Mouse (Mus musculus) heart, embryonic 11.5 days (tissue): ENCODE measurements at regions not wholly inside any gene's neighbourhood (a gene's known extent, or its start where the extent isn't known, plus 50 kb on each side); places are given as distances from the start of the nearest gene placed in this dataset.

Source experiments
- ATAC-seq: fragments of 200-750 bp; cut with Nextera tagmentation; replicated peaks from 2 replicates; pipeline ENCODE4 v1.8.0; 2017; ENCODE audit warnings: moderate library complexity; ENCODE audit not compliant: insufficient number of reproducible peaks, low FRiP score, low TSS enrichment
- H3K27ac ChIP-seq: fragments of 300-500 bp; sonication (generic); 2 replicates; pipeline ENCODE4 v1.5.1; 2014; ENCODE audit warnings: mild to moderate bottlenecking, low read depth, low read length
- H3K27me3 ChIP-seq: fragments of 300-500 bp; sonication (generic); 2 replicates; pipeline ENCODE4 v1.6.1; 2014; ENCODE audit warnings: mild to moderate bottlenecking, low read length, mixed read lengths; ENCODE audit not compliant: control insufficient read depth, insufficient read depth
- H3K36me3 ChIP-seq: fragments of 300-500 bp; sonication (generic); 2 replicates; pipeline ENCODE4 v1.6.1; 2014; ENCODE audit warnings: mild to moderate bottlenecking, low read length, moderate library complexity, mixed read lengths; ENCODE audit not compliant: control insufficient read depth, insufficient read depth
- H3K4me1 ChIP-seq: fragments of 300-500 bp; sonication (generic); 2 replicates; pipeline ENCODE4 v1.6.1; 2014; ENCODE audit warnings: low read length; ENCODE audit not compliant: control insufficient read depth, insufficient read depth
- H3K4me2 ChIP-seq: fragments of 300-500 bp; sonication (generic); 2 replicates; pipeline ENCODE4 v1.6.1; 2014; ENCODE audit warnings: mild to moderate bottlenecking, moderate library complexity
- H3K4me3 ChIP-seq: fragments of 300-500 bp; sonication (generic); 2 replicates; pipeline ENCODE4 v1.5.1; 2014; ENCODE audit warnings: low read depth, low read length
- H3K9ac ChIP-seq: fragments of 300-500 bp; sonication (generic); 2 replicates; pipeline ENCODE4 v1.6.1; 2014; ENCODE audit warnings: mild to moderate bottlenecking, low read depth, low read length, moderate library complexity
- H3K9me3 ChIP-seq: fragments of 300-500 bp; sonication (generic); replicated peaks from 2 replicates; pipeline ENCODE4 v1.6.1; 2016; ENCODE audit warnings: low read length; ENCODE audit not compliant: control insufficient read depth
- WGBS: fragments of 180-500 bp; shearing (Covaris S2); extraction: QIAGEN DNeasy Blood & Tissue Kit; methylation state at CpG from one replicate; pipeline ENCODE4 v1.1.7; 2014; ENCODE audit not compliant: insufficient replicate concordance; 5-methylcytosine and 5-hydroxymethylcytosine counted together

DNA sequence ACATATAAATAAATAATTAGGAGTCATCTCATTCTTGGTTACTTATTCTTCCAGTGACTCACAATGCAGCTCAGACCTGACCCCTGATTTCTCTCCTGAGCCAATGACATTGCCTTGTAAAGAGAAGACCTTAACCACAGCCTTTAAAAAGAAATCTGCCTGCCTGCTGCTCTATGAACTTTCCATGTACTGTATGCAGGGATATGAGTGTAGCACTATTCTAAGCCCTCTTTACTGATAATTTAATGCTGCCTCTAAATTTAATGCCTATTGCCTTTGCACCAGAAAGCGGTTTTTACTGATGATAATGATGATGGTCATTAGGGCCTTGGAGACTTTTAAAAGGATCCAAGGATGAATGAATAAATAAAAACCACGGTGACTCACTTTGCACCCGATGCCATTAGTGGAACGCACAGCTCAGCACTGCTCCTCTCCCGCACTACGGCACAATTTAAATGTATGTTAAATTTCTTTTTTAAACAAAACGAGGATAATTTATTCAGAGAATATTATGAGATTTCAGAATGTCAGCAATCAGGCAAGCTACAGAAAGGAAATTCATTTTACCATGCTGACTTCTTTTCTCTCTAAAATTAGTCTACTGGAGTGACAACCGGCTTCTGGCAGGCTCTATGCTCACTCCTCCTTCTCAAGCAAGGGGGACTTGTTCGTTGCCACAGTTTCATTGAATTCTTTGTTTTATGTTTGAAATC lies 139.5 kb upstream of the Zfp770 start:
- 81% methylated on average over 9 of the region's 9 CpGs for WGBS

DNA sequence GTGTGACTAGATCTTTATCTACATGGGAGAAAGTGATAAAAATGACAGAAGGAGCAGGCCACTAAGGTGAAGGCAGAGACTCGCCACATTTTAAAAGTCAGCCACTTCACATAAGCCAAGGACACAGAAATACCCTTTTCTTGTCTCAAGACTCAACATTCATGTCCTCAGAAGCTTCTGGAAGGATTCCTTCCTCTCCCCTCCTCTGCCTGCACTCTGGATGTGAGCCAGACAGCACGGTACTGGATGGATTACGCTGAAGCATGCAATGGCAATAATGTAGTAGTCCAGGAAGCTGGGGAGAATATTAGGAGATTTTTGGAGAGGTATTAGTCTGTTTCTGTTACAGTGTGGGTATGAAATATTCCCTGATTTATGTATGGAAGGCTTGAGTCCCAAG lies 100.5 kb upstream of the Zfp770 start:
- no peaks in the 10 kb centered on the region for H3K36me3 ChIP-seq
- H3K4me3 ChIP-seq: no peak overlapping the region
- H3K4me1 ChIP-seq: no peaks in the 10 kb centered on the region
- no peak overlapping the region for H3K27ac ChIP-seq
- H3K4me2 ChIP-seq: no peak overlapping the region
- no peaks in the 10 kb centered on the region for H3K27me3 ChIP-seq
- H3K9ac ChIP-seq: no peak overlapping the region
- H3K9me3 ChIP-seq: no peaks in the 10 kb centered on the region
- 72% methylated on average over 3 of the region's 3 CpGs for WGBS
- no peak for ATAC-seq

More for the DNA sequence above, 139.5 kb upstream of the Zfp770 start:
- Histone ChIP-seq H3K27me3 (no peaks in the 10 kb centered on the region), H3K4me3 (no peak overlapping the region), H3K4me1 (no peaks in the 10 kb centered on the region), H3K36me3 (no peaks in the 10 kb centered on the region), H3K4me2 (no peak overlapping the region), H3K9me3 (no peaks in the 10 kb centered on the region), H3K27ac (no peak overlapping the region), H3K9ac (no peak overlapping the region)
- ATAC-seq: no peak

DNA sequence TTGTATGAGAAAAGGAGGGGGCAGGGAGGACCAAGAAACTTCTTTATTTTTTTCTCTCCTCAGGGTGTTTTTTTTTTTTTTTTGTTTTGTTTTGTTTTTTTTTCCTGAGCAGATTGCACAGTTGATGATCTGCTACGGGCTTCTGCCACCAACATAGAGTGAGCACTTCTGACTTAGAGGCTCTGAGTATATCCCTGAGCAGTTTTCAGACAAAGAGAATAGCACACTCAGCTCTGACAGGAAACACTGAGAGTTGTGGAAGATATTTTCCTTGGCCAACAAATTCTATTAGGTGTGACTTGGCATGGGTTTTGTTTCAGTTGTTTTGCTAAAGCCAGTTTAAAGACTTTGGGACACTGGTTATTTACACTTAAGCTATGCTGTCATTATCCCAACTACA lies 93.8 kb upstream of the Zfp770 start:
- no peak for ATAC-seq
- Histone ChIP-seq H3K9me3 (no peaks in the 10 kb centered on the region), H3K4me3 (no peak overlapping the region), H3K9ac (no peak overlapping the region), H3K27me3 (no peaks in the 10 kb centered on the region), H3K4me2 (no peak overlapping the region), H3K4me1 (no peaks in the 10 kb centered on the region), H3K27ac (no peak overlapping the region), H3K36me3 (no peaks in the 10 kb centered on the region)
- 56% methylated on average over 1 of the region's 1 CpGs for WGBS

DNA sequence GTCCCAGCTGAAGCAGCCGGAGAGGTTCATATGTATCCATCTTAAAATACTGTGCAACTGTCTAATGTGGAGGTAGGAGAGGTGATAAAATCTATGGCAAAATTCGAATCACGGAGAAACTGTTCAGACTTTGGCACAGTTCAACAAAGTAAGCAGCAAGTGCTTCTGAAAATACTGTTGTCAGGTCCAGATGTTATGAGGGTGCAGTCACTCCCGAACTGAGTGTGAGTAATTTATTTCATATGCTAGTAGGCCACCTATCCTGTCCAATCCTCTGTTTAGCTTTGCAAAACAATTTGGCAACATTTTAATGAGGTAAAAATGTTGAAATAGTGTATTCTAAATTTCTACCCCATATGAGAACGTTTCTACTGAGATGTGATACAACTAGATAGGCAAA lies 90.1 kb upstream of the Zfp770 start:
- H3K4me1 ChIP-seq: no peaks in the 10 kb centered on the region
- H3K27me3 ChIP-seq: no peaks in the 10 kb centered on the region
- no peaks in the 10 kb centered on the region for H3K9me3 ChIP-seq
- 73% methylated on average over 5 of the region's 5 CpGs for WGBS
- no peaks in the 10 kb centered on the region for H3K36me3 ChIP-seq
- ATAC-seq: no peak
- H3K27ac ChIP-seq: no peak overlapping the region
- H3K4me3 ChIP-seq: no peak overlapping the region
- no peak overlapping the region for H3K4me2 ChIP-seq
- no peak overlapping the region for H3K9ac ChIP-seq

DNA sequence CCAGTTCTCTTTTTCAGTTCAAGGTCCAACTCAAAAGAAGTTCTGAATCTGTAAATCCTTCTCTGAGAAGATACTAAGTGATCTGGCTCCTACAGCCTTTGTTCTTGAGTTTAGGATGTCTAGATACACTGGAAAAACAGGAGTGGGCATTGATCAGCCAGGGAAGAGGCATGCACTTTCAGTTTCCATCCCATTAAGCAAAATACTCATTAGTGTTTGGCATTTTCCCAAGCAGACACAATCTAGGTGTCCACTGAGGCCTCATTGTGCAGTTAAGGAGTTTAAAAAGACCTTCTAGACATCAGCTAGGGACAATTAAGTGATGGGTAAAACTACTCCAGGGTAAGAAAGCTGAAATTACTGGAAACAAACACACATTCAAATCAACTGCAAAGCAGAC lies 74.3 kb upstream of the Zfp770 start:
- H3K4me3 ChIP-seq: no peak overlapping the region
- ATAC-seq: no peak
- H3K9me3 ChIP-seq: no peaks in the 10 kb centered on the region
- H3K27ac ChIP-seq: no peak overlapping the region
- H3K4me2 ChIP-seq: no peak overlapping the region
- H3K9ac ChIP-seq: no peak overlapping the region
- H3K4me1 ChIP-seq: no peaks in the 10 kb centered on the region
- no peaks in the 10 kb centered on the region for H3K36me3 ChIP-seq
- no peaks in the 10 kb centered on the region for H3K27me3 ChIP-seq

DNA sequence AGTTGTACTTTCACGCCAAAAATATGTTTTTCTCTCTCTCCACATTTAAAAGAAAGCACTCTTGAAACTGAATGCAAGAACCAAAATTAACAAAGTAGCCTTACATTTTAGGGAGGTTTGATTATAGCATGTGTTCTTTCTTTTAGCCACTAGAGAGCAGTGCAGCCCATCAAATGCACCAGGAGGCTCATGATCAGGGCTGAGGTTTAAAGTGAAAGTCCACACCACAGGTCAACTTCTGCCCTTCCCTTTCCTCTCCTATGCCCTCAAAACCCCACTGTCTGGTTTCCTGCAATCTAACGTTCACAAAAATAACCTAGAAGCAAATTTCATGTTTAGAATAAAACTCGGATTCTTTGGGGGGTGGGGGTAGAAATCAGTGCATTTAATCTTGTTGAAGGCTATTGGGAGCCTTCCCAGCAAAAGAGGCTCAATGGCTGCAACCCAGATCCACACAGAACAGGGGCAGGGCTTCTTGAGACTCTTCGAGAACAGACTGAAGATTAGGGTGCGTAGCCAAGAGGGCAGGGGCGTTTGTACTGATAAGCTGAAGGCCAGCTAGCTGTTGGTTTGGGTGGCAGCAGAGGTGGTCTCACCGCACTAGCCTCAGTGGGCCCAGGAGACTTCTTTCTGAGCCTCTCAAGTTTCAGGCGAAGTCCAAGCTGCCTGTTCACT lies 59.3 kb upstream of the Zfp770 start:
- H3K36me3 ChIP-seq: no peaks in the 10 kb centered on the region
- H3K27me3 ChIP-seq: 0 out of 2 replicates have a peak, but pooled peaks cover 2% of the 10 kb centered on the region
- ATAC-seq: no peak
- peak overlapping the region; percentile 17; the same call in 1 of the 2 replicates for H3K9ac ChIP-seq
- H3K4me3 ChIP-seq: no peak overlapping the region
- H3K9me3 ChIP-seq: no peaks in the 10 kb centered on the region
- no peak overlapping the region; the same call in 1 of the 2 replicates for H3K4me2 ChIP-seq
- no peak overlapping the region for H3K27ac ChIP-seq
- 32% methylated on average over 8 of the region's 8 CpGs for WGBS
- H3K4me1 ChIP-seq: no peaks in the 10 kb centered on the region

DNA sequence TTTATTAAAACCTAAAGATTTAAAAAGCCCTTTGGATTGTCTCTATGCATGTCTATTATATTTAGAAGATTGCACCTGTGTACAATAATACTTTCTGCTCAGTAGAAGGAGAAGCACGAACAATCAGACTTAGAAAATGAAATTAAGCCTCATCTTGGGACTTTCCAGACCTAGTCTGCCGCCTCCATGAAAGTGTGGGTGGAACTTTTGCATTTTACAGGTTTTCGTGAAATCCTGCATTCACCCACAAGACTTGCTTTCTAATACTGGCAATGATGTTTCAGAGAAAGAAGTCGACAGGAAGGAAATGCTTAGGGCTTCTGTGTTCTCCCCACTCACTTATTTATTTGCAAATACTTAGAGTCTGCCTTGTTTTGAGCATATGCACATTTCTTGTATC lies 58.3 kb upstream of the Zfp770 start:
- H3K4me1 ChIP-seq: no peaks in the 10 kb centered on the region
- 0 out of 2 replicates have a peak, but pooled peaks cover 2% of the 10 kb centered on the region for H3K27me3 ChIP-seq
- H3K4me2 ChIP-seq: no peak overlapping the region
- no peak overlapping the region for H3K9ac ChIP-seq
- H3K27ac ChIP-seq: no peak overlapping the region
- no peak overlapping the region for H3K4me3 ChIP-seq
- H3K9me3 ChIP-seq: no peaks in the 10 kb centered on the region
- no peaks in the 10 kb centered on the region for H3K36me3 ChIP-seq
- ATAC-seq: no peak
- 73% methylated on average over 4 of the region's 4 CpGs for WGBS
